Mouse (Mus musculus): ENCODE data around the gene Abo. TPM values are rescaled to one million over a fixed set of nuclear protein-coding genes. Genes with fewer than 3 reads are reported as not detected.

Abo gene
- polyA plus RNA-seq (2014; fragmentation: Illumina TruSeq; extraction: RNeasy Lipid Tissue Mini Kit (QIAGEN cat#74804); ENCODE audit: insufficient read depth, low read depth, low replicate concordance) = not detected

GRCm38 (mm10) chr2:26864879-26865278 lies at the start of gene Abo:
TSS of gene Abo (minus strand) at chr2:26864979.

GRCm38 (mm10) chr2:26910124-26910993 lies 45.6 kb upstream of the Abo start, which contains the start of the genes Med22 and Rpl7a:
TSS of gene Med22 (minus strand) at chr2:26910677.
TSS of gene Rpl7a (plus strand) at chr2:26910764.

GRCm38 (mm10) chr2:26902467-26903220 lies 37.9 kb upstream of the Abo start, which contains the start of gene Surf6:
TSS of gene Surf6 (minus strand) at chr2:26902879.

Other genes with a start within 250 kb of the Abo start
- gene Fam69b, start 236.5 kb downstream of the Abo start, polyA plus RNA-seq (2014; fragmentation: Illumina TruSeq; extraction: RNeasy Lipid Tissue Mini Kit (QIAGEN cat#74804); ENCODE audit: insufficient read depth, low read depth, low replicate concordance) = 6.8 TPM
- 0.58 TPM for gene Lcn4, start 193.7 kb downstream of the Abo start, polyA plus RNA-seq (2014; fragmentation: Illumina TruSeq; extraction: RNeasy Lipid Tissue Mini Kit (QIAGEN cat#74804); ENCODE audit: insufficient read depth, low read depth, low replicate concordance)
- 10.8 TPM for gene Surf6, start 37.9 kb upstream of the Abo start, polyA plus RNA-seq (2014; fragmentation: Illumina TruSeq; extraction: RNeasy Lipid Tissue Mini Kit (QIAGEN cat#74804); ENCODE audit: insufficient read depth, low read depth, low replicate concordance)
- gene Med22, start 45.7 kb upstream of the Abo start, polyA plus RNA-seq (2014; fragmentation: Illumina TruSeq; extraction: RNeasy Lipid Tissue Mini Kit (QIAGEN cat#74804); ENCODE audit: insufficient read depth, low read depth, low replicate concordance) = 21.4 TPM
- 1,186 TPM for gene Rpl7a, start 45.8 kb upstream of the Abo start, polyA plus RNA-seq (2014; fragmentation: Illumina TruSeq; extraction: RNeasy Lipid Tissue Mini Kit (QIAGEN cat#74804); ENCODE audit: insufficient read depth, low read depth, low replicate concordance)
- 19.5 TPM for gene Surf2, start 51.4 kb upstream of the Abo start, polyA plus RNA-seq (2014; fragmentation: Illumina TruSeq; extraction: RNeasy Lipid Tissue Mini Kit (QIAGEN cat#74804); ENCODE audit: insufficient read depth, low read depth, low replicate concordance)
- gene Surf1, start 51.6 kb upstream of the Abo start, polyA plus RNA-seq (2014; fragmentation: Illumina TruSeq; extraction: RNeasy Lipid Tissue Mini Kit (QIAGEN cat#74804); ENCODE audit: insufficient read depth, low read depth, low replicate concordance) = 65.1 TPM
- gene Surf4, start 68.9 kb upstream of the Abo start, polyA plus RNA-seq (2014; fragmentation: Illumina TruSeq; extraction: RNeasy Lipid Tissue Mini Kit (QIAGEN cat#74804); ENCODE audit: insufficient read depth, low read depth, low replicate concordance) = 80.2 TPM
- 0.17 TPM for gene Stkld1, start 69.1 kb upstream of the Abo start, polyA plus RNA-seq (2014; fragmentation: Illumina TruSeq; extraction: RNeasy Lipid Tissue Mini Kit (QIAGEN cat#74804); ENCODE audit: insufficient read depth, low read depth, low replicate concordance)
- 23.4 TPM for gene Rexo4, start 99.4 kb upstream of the Abo start, polyA plus RNA-seq (2014; fragmentation: Illumina TruSeq; extraction: RNeasy Lipid Tissue Mini Kit (QIAGEN cat#74804); ENCODE audit: insufficient read depth, low read depth, low replicate concordance)
- 0.21 TPM for gene Adamts13, start 108.4 kb upstream of the Abo start, polyA plus RNA-seq (2014; fragmentation: Illumina TruSeq; extraction: RNeasy Lipid Tissue Mini Kit (QIAGEN cat#74804); ENCODE audit: insufficient read depth, low read depth, low replicate concordance)
- 25.7 TPM for gene Cacfd1, start 144.9 kb upstream of the Abo start, polyA plus RNA-seq (2014; fragmentation: Illumina TruSeq; extraction: RNeasy Lipid Tissue Mini Kit (QIAGEN cat#74804); ENCODE audit: insufficient read depth, low read depth, low replicate concordance)
- 2.3 TPM for gene Slc2a6, start 163.0 kb upstream of the Abo start, polyA plus RNA-seq (2014; fragmentation: Illumina TruSeq; extraction: RNeasy Lipid Tissue Mini Kit (QIAGEN cat#74804); ENCODE audit: insufficient read depth, low read depth, low replicate concordance)
- gene Mymk, start 207.2 kb upstream of the Abo start, polyA plus RNA-seq (2014; fragmentation: Illumina TruSeq; extraction: RNeasy Lipid Tissue Mini Kit (QIAGEN cat#74804); ENCODE audit: insufficient read depth, low read depth, low replicate concordance) = 0.33 TPM
- gene Adamtsl2, start 214.4 kb upstream of the Abo start, polyA plus RNA-seq (2014; fragmentation: Illumina TruSeq; extraction: RNeasy Lipid Tissue Mini Kit (QIAGEN cat#74804); ENCODE audit: insufficient read depth, low read depth, low replicate concordance) = 50.5 TPM

Data from lung, adult 10 weeks (tissue).